8 mouse cellular contexts compared by ENCODE assay signal in the genomic region with DNA sequence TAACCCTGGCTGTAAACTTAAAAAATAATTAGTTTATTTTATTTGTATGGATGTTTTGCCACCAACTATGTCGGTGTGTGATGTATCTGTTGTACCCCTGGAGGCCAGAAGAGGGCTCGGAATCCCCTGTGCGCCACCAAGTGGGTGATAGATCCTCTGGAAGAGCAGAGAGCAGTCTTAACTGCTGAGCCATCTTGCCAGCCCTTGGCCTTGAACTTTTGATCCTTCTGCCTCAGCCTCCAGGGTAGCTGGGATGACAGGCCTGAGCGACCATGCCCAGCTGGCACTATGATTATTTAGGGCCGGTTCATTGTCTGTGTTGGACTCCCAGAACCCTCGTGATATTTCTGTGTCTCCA. TPM values are rescaled to one million over a fixed set of nuclear protein-coding genes. Genes with fewer than 3 reads are reported as not detected.
DNase-seq lines count a peak whose midpoint lies in the region; ATAC-seq lines count a peak whose summit lies in the region.

No protein-coding gene starts in this region.

- H3K9ac ChIP-seq in forebrain, embryonic 13.5 days = no peak overlapping the region
- H3K9ac ChIP-seq in hindbrain, embryonic 12.5 days = no peak overlapping the region
- no peak overlapping the region for H3K9ac ChIP-seq in midbrain, embryonic 16.5 days (ENCODE audit: low read depth, low read length)

- H3K36me3 ChIP-seq in forebrain, embryonic 13.5 days (ENCODE audit: poor library complexity, severe bottlenecking) = no peaks in the 10 kb centered on the region
- no peaks in the 10 kb centered on the region for H3K36me3 ChIP-seq in hindbrain, embryonic 12.5 days
- no peaks in the 10 kb centered on the region for H3K36me3 ChIP-seq in midbrain, embryonic 16.5 days (ENCODE audit: control insufficient read depth, insufficient read depth, low read length)

- H3K27ac ChIP-seq in forebrain, embryonic 13.5 days = peak overlapping the region; percentile 95
- no peak overlapping the region for H3K27ac ChIP-seq in hindbrain, embryonic 12.5 days
- peak overlapping the region; percentile 90 for H3K27ac ChIP-seq in midbrain, embryonic 16.5 days (ENCODE audit: low read length)

- WGBS in forebrain, embryonic 13.5 days = 24% methylated on average over 6 of the region's 6 CpGs
- WGBS in hindbrain, embryonic 12.5 days = 28% methylated on average over 6 of the region's 6 CpGs
- WGBS in midbrain, embryonic 16.5 days = 26% methylated on average over 6 of the region's 6 CpGs

- no peaks in the 10 kb centered on the region for H3K9me3 ChIP-seq in forebrain, embryonic 13.5 days (replicated peaks)
- no peaks in the 10 kb centered on the region for H3K9me3 ChIP-seq in hindbrain, embryonic 12.5 days (replicated peaks)
- no peaks in the 10 kb centered on the region for H3K9me3 ChIP-seq in midbrain, embryonic 16.5 days (replicated peaks; ENCODE audit: control insufficient read depth, low read length, poor library complexity, severe bottlenecking)

- ATAC-seq in cerebellum, adult (ENCODE audit: insufficient number of reproducible peaks, low FRiP score, low TSS enrichment) = 0 out of 2 replicates have a peak, but pooled peaks have one; percentile 63
- ATAC-seq in forebrain, embryonic 13.5 days = peak; percentile 42
- ATAC-seq in hindbrain, embryonic 12.5 days (ENCODE audit: low FRiP score) = peak; percentile 54
- ATAC-seq in midbrain, embryonic 16.5 days = peak; percentile 44

- H3K27me3 ChIP-seq in forebrain, embryonic 13.5 days = no peaks in the 10 kb centered on the region; the same call in 1 of the 2 replicates
- H3K27me3 ChIP-seq in hindbrain, embryonic 12.5 days = no peaks in the 10 kb centered on the region
- H3K27me3 ChIP-seq in midbrain, embryonic 16.5 days (ENCODE audit: control insufficient read depth, insufficient read depth, low read depth, low read length) = no peaks in the 10 kb centered on the region

- DNase-seq in ovary, adult 18-20 months (ENCODE audit: low spot score) = peak; percentile 49
- DNase-seq in ovary, postnatal 10 days (ENCODE audit: low spot score) = no peak
- DNase-seq in liver = peak; percentile 85
- DNase-seq in testis, postnatal 10 days (ENCODE audit: low spot score) = peak; percentile 75

- peaks cover 11% of the 10 kb centered on the region; the same call in 1 of the 2 replicates for H3K4me1 ChIP-seq in forebrain, embryonic 13.5 days
- H3K4me1 ChIP-seq in hindbrain, embryonic 12.5 days = peaks cover 9% of the 10 kb centered on the region
- peaks cover 8% of the 10 kb centered on the region; the same call in 1 of the 2 replicates for H3K4me1 ChIP-seq in midbrain, embryonic 16.5 days (ENCODE audit: control insufficient read depth, insufficient read depth, low read length)

- H3K4me2 ChIP-seq in forebrain, embryonic 13.5 days = peak overlapping the region; percentile 64
- peak overlapping the region; percentile 58 for H3K4me2 ChIP-seq in hindbrain, embryonic 12.5 days (replicated peaks)
- H3K4me2 ChIP-seq in midbrain, embryonic 16.5 days (ENCODE audit: low read length) = peak overlapping the region; percentile 65

- H3K4me3 ChIP-seq in forebrain, embryonic 13.5 days = peak overlapping the region; percentile 53
- H3K4me3 ChIP-seq in hindbrain, embryonic 12.5 days = no peak overlapping the region
- H3K4me3 ChIP-seq in midbrain, embryonic 16.5 days (ENCODE audit: low read depth, low read length) = peak overlapping the region; percentile 48

RNA-seq across cellular contexts. Expression of a gene that starts 9.5 kb away (rescaled TPM):
- 1.5 and 1.8 TPM in 2 replicates for polyA plus RNA-seq in forebrain, embryonic 13.5 days (2015; fragmentation: Nextera tagmentation; extraction: Ambion mirVana)
- polyA plus RNA-seq in hindbrain, embryonic 12.5 days (2016; fragmentation: Nextera tagmentation; extraction: Ambion mirVana) = 2.5 and 3.5 TPM in 2 replicates
- polyA plus RNA-seq in midbrain, embryonic 16.5 days (2015; fragmentation: Nextera tagmentation; extraction: Ambion mirVana) = 1.5 TPM in 2 replicates

RNA-seq across cellular contexts. Expression of a gene that starts 14.4 kb away (rescaled TPM):
- 0.50 and 0.56 TPM in 2 replicates for polyA plus RNA-seq in forebrain, embryonic 13.5 days (2015; fragmentation: Nextera tagmentation; extraction: Ambion mirVana)
- polyA plus RNA-seq in hindbrain, embryonic 12.5 days (2016; fragmentation: Nextera tagmentation; extraction: Ambion mirVana) = 0.36 and 0.66 TPM in 2 replicates
- polyA plus RNA-seq in midbrain, embryonic 16.5 days (2015; fragmentation: Nextera tagmentation; extraction: Ambion mirVana) = 0.86 and 0.88 TPM in 2 replicates

RNA-seq across cellular contexts. Expression of a gene that starts 21.9 kb away (rescaled TPM):
- 8.5 and 8.7 TPM in 2 replicates for polyA plus RNA-seq in forebrain, embryonic 13.5 days (2015; fragmentation: Nextera tagmentation; extraction: Ambion mirVana)
- polyA plus RNA-seq in hindbrain, embryonic 12.5 days (2016; fragmentation: Nextera tagmentation; extraction: Ambion mirVana) = 17.5 TPM in 2 replicates
- 7.0 and 9.2 TPM in 2 replicates for polyA plus RNA-seq in midbrain, embryonic 16.5 days (2015; fragmentation: Nextera tagmentation; extraction: Ambion mirVana)

RNA-seq across cellular contexts. Expression of a gene that starts 35.1 kb away (rescaled TPM):
- polyA plus RNA-seq in forebrain, embryonic 13.5 days (2015; fragmentation: Nextera tagmentation; extraction: Ambion mirVana) = 18.8 and 19.2 TPM in 2 replicates
- polyA plus RNA-seq in hindbrain, embryonic 12.5 days (2016; fragmentation: Nextera tagmentation; extraction: Ambion mirVana) = 20.8 and 22.3 TPM in 2 replicates
- 7.1 and 8.4 TPM in 2 replicates for polyA plus RNA-seq in midbrain, embryonic 16.5 days (2015; fragmentation: Nextera tagmentation; extraction: Ambion mirVana)

RNA-seq across cellular contexts. Expression of a gene that starts 44.4 kb away (rescaled TPM):
- 68.2 and 72.8 TPM in 2 replicates for polyA plus RNA-seq in forebrain, embryonic 13.5 days (2015; fragmentation: Nextera tagmentation; extraction: Ambion mirVana)
- polyA plus RNA-seq in hindbrain, embryonic 12.5 days (2016; fragmentation: Nextera tagmentation; extraction: Ambion mirVana) = 93.9 and 104 TPM in 2 replicates
- 171 and 225 TPM in 2 replicates for polyA plus RNA-seq in midbrain, embryonic 16.5 days (2015; fragmentation: Nextera tagmentation; extraction: Ambion mirVana)
